ENCODE assay signal across 8 mouse cellular contexts in genomic region chr9:40346232-40346984, GRCm38 (mm10).
A peak's percentile ranks its signal among the peaks of the same experiment; 100 is the strongest.
DNase-seq lines count a peak whose midpoint lies in the region; ATAC-seq lines count a peak whose summit lies in the region.

No protein-coding gene starts in this region.

- peak overlapping the region; percentile 32 for H3K9ac ChIP-seq in embryonic facial prominence, embryonic 14.5 days (ENCODE audit: low read depth, low read length)

- peak; percentile 82 for DNase-seq in layer of hippocampus, adult 11-12 months (ENCODE audit: low spot score)
- DNase-seq in layer of hippocampus, adult 9-10 months (ENCODE audit: low spot score), result no peak
- DNase-seq in embryonic facial prominence, embryonic 14.5 days (ENCODE audit: low spot score), result peak; percentile 80
- DNase-seq in heart, postnatal 14 days, result peak; percentile 13 to 41
- DNase-seq in left cerebral cortex, adult 9 months (ENCODE audit: low spot score in 2 of 2), result peak; percentile 65 to 79
- peak; percentile 72 for DNase-seq in right cerebral cortex, postnatal 4 days
- DNase-seq in thymus, postnatal 0 days (ENCODE audit: low spot score), result no peak

- H3K9me3 ChIP-seq in embryonic facial prominence, embryonic 14.5 days (ENCODE audit: control insufficient read depth, low read length), result no peaks in the 10 kb centered on the region

- no peak overlapping the region for H3K27ac ChIP-seq in embryonic facial prominence, embryonic 14.5 days (replicated peaks; ENCODE audit: low read depth, low read length)

- H3K4me3 ChIP-seq in embryonic facial prominence, embryonic 14.5 days (ENCODE audit: low read depth, low read length), result peak overlapping the region; percentile 37

- no peaks in the 10 kb centered on the region for H3K36me3 ChIP-seq in embryonic facial prominence, embryonic 14.5 days (ENCODE audit: control insufficient read depth, insufficient read depth, low read length)

- intact Hi-C loops in heart, postnatal 14 days (cut with DNase I), result no loop called here

- H3K4me1 ChIP-seq in embryonic facial prominence, embryonic 14.5 days (ENCODE audit: control insufficient read depth, insufficient read depth, low read length), result peaks cover 10% of the 10 kb centered on the region

- peak; percentile 78 for ATAC-seq in embryonic facial prominence, embryonic 14.5 days (ENCODE audit: low read depth)
- ATAC-seq in megakaryocyte, adult 5-6 weeks (ENCODE audit: poor library complexity, severe bottlenecking), result peak; percentile 52

- WGBS in embryonic facial prominence, embryonic 14.5 days, result 15% methylated on average over 16 of the region's 16 CpGs

- no peaks in the 10 kb centered on the region for H3K27me3 ChIP-seq in embryonic facial prominence, embryonic 14.5 days (replicated peaks; ENCODE audit: control insufficient read depth, insufficient read depth, low read length)

- H3K4me2 ChIP-seq in embryonic facial prominence, embryonic 14.5 days (ENCODE audit: low read depth, low read length), result peak overlapping the region; percentile 64

Comparison
In these comparisons a context has a peak if more than half of its experiments do, and no peak if none do; other contexts are left out.
1. DNase-seq: peak in layer of hippocampus, adult 11-12 months (single experiment), embryonic facial prominence, embryonic 14.5 days (single experiment), heart, postnatal 14 days (2 of 2), left cerebral cortex, adult 9 months (2 of 2) and right cerebral cortex, postnatal 4 days (single experiment); none in layer of hippocampus, adult 9-10 months (single experiment) and thymus, postnatal 0 days (single experiment).